Mouse (Mus musculus): ENCODE results near the gene Nox3.

Nox3 gene

DNA sequence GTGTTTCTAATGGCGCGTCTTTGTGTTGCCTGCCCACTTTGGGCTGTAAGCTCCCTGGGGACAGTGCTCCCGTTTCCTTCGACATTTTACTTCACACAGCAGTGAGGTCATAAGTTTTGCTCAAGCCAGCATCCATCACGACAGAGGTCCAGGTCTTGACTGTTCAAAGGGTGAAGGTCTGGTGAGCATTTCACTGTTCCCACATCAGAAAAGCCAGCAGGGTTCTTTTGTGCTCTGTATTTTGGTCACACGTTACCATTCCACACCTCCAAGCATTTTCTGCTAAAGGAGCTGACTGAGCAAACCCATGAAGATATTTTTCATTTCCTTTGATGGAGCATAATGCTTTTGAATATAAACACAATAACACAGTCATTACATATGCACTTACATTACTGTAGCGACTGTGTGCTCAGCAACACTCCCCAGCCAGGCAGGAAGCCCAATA lies 85.7 kb downstream of the Nox3 start:
- DNase-seq (ENCODE audit: low spot score) = peak; percentile 10

DNA sequence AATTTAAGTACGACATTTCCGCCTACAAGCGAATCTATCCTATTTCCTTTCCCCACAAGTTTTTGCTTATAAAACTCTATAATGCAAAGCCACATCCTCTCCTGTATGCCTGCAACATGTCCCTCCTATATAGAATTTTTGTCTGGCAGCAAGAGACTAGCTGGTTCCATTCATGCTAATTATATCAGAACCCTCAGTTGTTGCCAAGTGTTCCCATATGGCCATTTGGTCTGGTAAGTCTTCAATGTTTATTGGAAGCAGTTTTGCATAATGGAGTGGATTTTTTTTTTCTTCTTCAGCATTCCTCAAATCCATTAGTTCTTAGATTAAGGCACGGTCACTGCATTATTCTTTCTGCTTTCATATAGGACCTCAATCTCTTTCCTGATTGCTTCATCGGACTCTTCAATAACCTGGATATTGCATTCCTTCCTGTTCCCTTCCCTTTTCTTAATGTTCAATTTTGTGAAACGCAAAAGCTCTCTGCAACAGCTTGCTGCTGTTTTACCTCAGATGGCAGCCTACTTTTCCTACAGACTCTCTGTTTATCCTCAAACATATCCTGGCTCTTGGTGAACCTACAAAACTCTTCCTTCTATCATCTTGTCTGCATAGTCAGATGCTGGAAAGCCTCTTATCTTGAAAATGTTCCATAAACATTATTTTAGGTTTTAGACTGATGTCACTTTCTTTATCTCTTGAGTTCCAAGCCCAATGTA lies 92.9 kb downstream of the Nox3 start:
- DNase-seq (ENCODE audit: low spot score) = no peak

- no peak for DNase-seq (ENCODE audit: low spot score)
Observed at GRCm38 (mm10) chr17:3598393-3598792, 97.7 kb downstream of the Nox3 start.

DNA sequence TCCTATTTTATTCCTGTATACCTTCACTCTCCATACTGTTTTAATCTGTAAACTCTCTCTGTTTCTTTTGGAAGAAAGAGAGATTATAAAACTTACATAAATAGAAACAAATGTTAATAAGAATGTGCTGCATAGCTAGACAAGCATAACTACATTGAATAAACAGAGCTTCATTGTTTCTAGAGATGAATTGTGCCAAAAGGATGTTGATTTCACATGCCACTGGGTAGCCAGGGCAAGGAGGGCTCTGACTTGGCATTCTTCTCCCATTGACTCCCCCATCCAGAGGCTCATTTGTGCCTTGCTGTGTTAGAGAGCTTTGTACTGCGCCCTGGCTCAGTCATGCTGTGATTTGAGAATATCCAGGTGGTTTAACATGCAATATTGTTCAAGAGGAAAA lies 98.2 kb downstream of the Nox3 start:
- no peak for DNase-seq (ENCODE audit: low spot score)

DNA sequence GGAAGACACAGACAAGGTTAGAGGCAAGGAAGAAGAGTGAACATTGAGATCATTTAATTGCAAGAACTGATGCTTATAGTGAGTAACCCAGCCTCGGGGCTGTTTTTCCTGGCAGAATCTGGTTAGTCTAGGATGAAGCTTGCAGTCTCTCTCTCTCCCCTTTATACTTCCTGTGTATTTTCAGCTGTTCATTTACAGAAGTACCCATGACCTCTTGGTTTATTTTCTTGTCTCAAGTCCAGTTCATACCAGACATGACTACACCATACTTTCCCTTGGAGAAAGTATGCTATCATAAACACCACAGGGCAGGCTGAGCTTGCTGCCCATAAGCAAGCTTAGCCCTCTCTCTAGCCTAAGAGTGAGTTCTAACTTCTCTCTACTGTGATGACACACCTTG lies 98.9 kb downstream of the Nox3 start:
- peak; percentile 10 for DNase-seq (ENCODE audit: low spot score)

All from embryo, embryonic 10.5 days (tissue).